Mouse (Mus musculus) liver, postnatal 0 days (tissue): ENCODE results near the gene Rapgef4.

Source experiments
- CTCF ChIP-seq: sonication (generic); IDR thresholded peaks from 2 replicates; pipeline ENCODE4 v1.5.1; 2016; ENCODE audit warnings: antibody characterized with exemption, low read depth
- EP300 ChIP-seq: IDR thresholded peaks from 2 replicates; pipeline ENCODE4 v1.6.1; 2016; ENCODE audit warnings: antibody characterized with exemption, low read depth, mild to moderate bottlenecking

DNA sequence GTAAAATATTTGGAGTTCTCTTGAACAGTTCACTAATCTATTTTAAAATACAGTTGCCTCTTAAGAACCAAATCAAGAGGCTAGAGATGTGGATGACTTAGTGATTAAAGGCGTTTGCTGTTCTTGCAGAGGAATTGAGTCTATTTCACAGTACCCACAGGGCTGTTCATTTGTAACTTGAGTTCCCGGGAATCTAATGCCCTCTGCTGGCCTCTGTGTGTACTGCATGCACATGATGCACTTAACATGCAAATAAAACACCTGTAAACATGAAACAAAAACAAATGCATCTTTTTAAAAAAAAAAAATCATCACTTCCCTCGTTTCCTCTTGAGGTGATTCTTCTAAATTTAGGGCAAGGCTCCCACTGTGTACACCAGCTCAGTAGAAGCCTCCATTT lies 238.9 kb downstream of the Rapgef4 start:
- TF ChIP-seq CTCF (peak; percentile 82), EP300 (no peak)
